Mouse (Mus musculus) embryonic facial prominence, embryonic 12.5 days (tissue): ENCODE results near the gene Lhx8. TPM values are rescaled to one million over a fixed set of nuclear protein-coding genes. Genes with fewer than 3 reads are reported as not detected.

Source experiments
- ATAC-seq: fragments of 200-750 bp; cut with Nextera tagmentation; 2 replicates; pipeline ENCODE4 v1.8.0; 2017; ENCODE audit not compliant: insufficient number of reproducible peaks, insufficient read depth, low FRiP score, low TSS enrichment
- H3K27ac ChIP-seq: fragments of 300-500 bp; sonication (generic); 2 replicates; pipeline ENCODE4 v1.5.1; 2016; ENCODE audit warnings: mild to moderate bottlenecking
- H3K27me3 ChIP-seq: fragments of 300-500 bp; sonication (generic); 2 replicates; pipeline ENCODE4 v1.6.1; 2016; ENCODE audit warnings: mild to moderate bottlenecking, moderate library complexity
- H3K36me3 ChIP-seq: fragments of 300-500 bp; sonication (generic); 2 replicates; pipeline ENCODE4 v1.6.1; 2016; ENCODE audit warnings: mild to moderate bottlenecking
- H3K4me1 ChIP-seq: fragments of 300-500 bp; sonication (generic); 2 replicates; pipeline ENCODE4 v1.6.1; 2016
- H3K4me2 ChIP-seq: fragments of 300-500 bp; sonication (generic); replicated peaks from 2 replicates; pipeline ENCODE4 v1.6.1; 2016; ENCODE audit warnings: mild to moderate bottlenecking, moderate library complexity
- H3K4me3 ChIP-seq: fragments of 300-500 bp; sonication (generic); 2 replicates; pipeline ENCODE4 v1.5.1; 2016; ENCODE audit warnings: mild to moderate bottlenecking
- H3K9ac ChIP-seq: fragments of 300-500 bp; sonication (generic); 2 replicates; pipeline ENCODE4 v1.6.1; 2016; ENCODE audit warnings: mild to moderate bottlenecking, moderate library complexity
- H3K9me3 ChIP-seq: fragments of 300-500 bp; sonication (generic); 2 replicates; pipeline ENCODE4 v1.6.1; 2016; ENCODE audit warnings: mild to moderate bottlenecking, moderate library complexity
- WGBS: fragments of 180-500 bp; shearing (Covaris S2); methylation state at CpG from one replicate; pipeline ENCODE4 v1.1.7; 2016; 5-methylcytosine and 5-hydroxymethylcytosine counted together
- polyA plus RNA-seq: library from polyadenylated mRNA; unstranded; fragments of >200 nt; fragmentation: Nextera tagmentation; extraction: Ambion mirVana; gene quantifications from 2 replicates; pipeline ENCODE4 v1.2.1, GENCODE M21; 2016

The Lhx8 gene
- polyA plus RNA-seq, 1 experiment from 2014 or later, result 60.9 TPM

GRCm38 (mm10) chr3:154305163-154305884 is 25.1 kb downstream of the Lhx8 start:
- ATAC-seq, result no peak
- Histone ChIP-seq H3K4me1 (peaks cover 13% of the 10 kb centered on the region; the same call in 1 of the 2 replicates), H3K4me2 (0 out of 2 replicates have a peak overlapping the region, but pooled peaks have one; percentile 16), H3K27me3 (no peaks in the 10 kb centered on the region), H3K9ac (no peak overlapping the region), H3K9me3 (no peaks in the 10 kb centered on the region), H3K27ac (peak overlapping the region; percentile 54; the same call in 1 of the 2 replicates), H3K36me3 (peaks cover 6% of the 10 kb centered on the region; the same call in 1 of the 2 replicates), H3K4me3 (no peak overlapping the region)
- 49% methylated on average over 16 of the region's 16 CpGs for WGBS

GRCm38 (mm10) chr3:154301102-154301501 is 29.4 kb downstream of the Lhx8 start:
- Histone ChIP-seq H3K27ac (no peak overlapping the region), H3K4me2 (no peak overlapping the region), H3K9ac (no peak overlapping the region), H3K36me3 (no peaks in the 10 kb centered on the region), H3K4me1 (peaks cover 13% of the 10 kb centered on the region; the same call in 1 of the 2 replicates), H3K27me3 (no peaks in the 10 kb centered on the region), H3K9me3 (no peaks in the 10 kb centered on the region), H3K4me3 (no peak overlapping the region)
- no peak for ATAC-seq
- WGBS, result 91% methylated on average over 4 of the region's 4 CpGs

- no peak for ATAC-seq
- Histone ChIP-seq H3K27me3 (no peaks in the 10 kb centered on the region), H3K4me3 (no peak overlapping the region), H3K4me2 (no peak overlapping the region), H3K9me3 (no peaks in the 10 kb centered on the region), H3K9ac (no peak overlapping the region), H3K4me1 (peaks cover 5% of the 10 kb centered on the region; the same call in 1 of the 2 replicates), H3K36me3 (no peaks in the 10 kb centered on the region), H3K27ac (no peak overlapping the region)
- 87% methylated on average over 9 of the region's 9 CpGs for WGBS
Measured at GRCm38 (mm10) chr3:154300006-154300405, 30.5 kb downstream of the Lhx8 start.

- no peak overlapping the region for H3K9ac ChIP-seq
- no peak overlapping the region for H3K27ac ChIP-seq
- H3K27me3 ChIP-seq, result no peaks in the 10 kb centered on the region
- no peaks in the 10 kb centered on the region for H3K36me3 ChIP-seq
- H3K9me3 ChIP-seq, result no peaks in the 10 kb centered on the region
- H3K4me2 ChIP-seq, result no peak overlapping the region
- ATAC-seq, result no peak
- no peak overlapping the region for H3K4me3 ChIP-seq
- no peaks in the 10 kb centered on the region for H3K4me1 ChIP-seq
Measured at GRCm38 (mm10) chr3:154298490-154298889, 32.0 kb downstream of the Lhx8 start.

- Histone ChIP-seq H3K4me3 (no peak overlapping the region), H3K27ac (no peak overlapping the region), H3K4me1 (no peaks in the 10 kb centered on the region), H3K9me3 (no peaks in the 10 kb centered on the region), H3K36me3 (no peaks in the 10 kb centered on the region), H3K27me3 (no peaks in the 10 kb centered on the region), H3K9ac (no peak overlapping the region), H3K4me2 (no peak overlapping the region)
- 63% methylated on average over 6 of the region's 6 CpGs for WGBS
- no peak for ATAC-seq
Measured at GRCm38 (mm10) chr3:154297499-154297898, 33.0 kb downstream of the Lhx8 start.

GRCm38 (mm10) chr3:154294924-154295834 is 35.3 kb downstream of the Lhx8 start:
- Histone ChIP-seq H3K9me3 (no peaks in the 10 kb centered on the region), H3K4me3 (no peak overlapping the region), H3K27me3 (no peaks in the 10 kb centered on the region), H3K36me3 (no peaks in the 10 kb centered on the region), H3K27ac (no peak overlapping the region), H3K4me1 (no peaks in the 10 kb centered on the region), H3K9ac (no peak overlapping the region), H3K4me2 (no peak overlapping the region)
- no peak for ATAC-seq
- WGBS, result 93% methylated on average over 17 of the region's 17 CpGs

GRCm38 (mm10) chr3:154293839-154294490 is 36.5 kb downstream of the Lhx8 start:
- no peak for ATAC-seq
- no peaks in the 10 kb centered on the region for H3K9me3 ChIP-seq
- no peaks in the 10 kb centered on the region for H3K4me1 ChIP-seq
- H3K4me2 ChIP-seq, result no peak overlapping the region
- no peaks in the 10 kb centered on the region for H3K36me3 ChIP-seq
- H3K27ac ChIP-seq, result no peak overlapping the region
- WGBS, result 73% methylated on average over 9 of the region's 9 CpGs
- H3K4me3 ChIP-seq, result no peak overlapping the region
- no peaks in the 10 kb centered on the region for H3K27me3 ChIP-seq
- no peak overlapping the region for H3K9ac ChIP-seq

- Histone ChIP-seq H3K36me3 (no peaks in the 10 kb centered on the region), H3K4me3 (no peak overlapping the region), H3K9ac (no peak overlapping the region), H3K4me1 (0 out of 2 replicates have a peak, but pooled peaks cover 4% of the 10 kb centered on the region), H3K27me3 (0 out of 2 replicates have a peak, but pooled peaks cover 3% of the 10 kb centered on the region), H3K4me2 (no peak overlapping the region), H3K27ac (no peak overlapping the region), H3K9me3 (no peaks in the 10 kb centered on the region)
- ATAC-seq, result no peak
- WGBS, result 77% methylated on average over 5 of the region's 5 CpGs
Measured at GRCm38 (mm10) chr3:154292126-154292525, 38.3 kb downstream of the Lhx8 start.

- 0 out of 2 replicates have a peak, but pooled peaks cover 3% of the 10 kb centered on the region for H3K27me3 ChIP-seq
- WGBS, result 70% methylated on average over 2 of the region's 2 CpGs
- no peak overlapping the region for H3K4me2 ChIP-seq
- H3K4me3 ChIP-seq, result no peak overlapping the region
- no peaks in the 10 kb centered on the region for H3K36me3 ChIP-seq
- H3K9ac ChIP-seq, result no peak overlapping the region
- H3K27ac ChIP-seq, result no peak overlapping the region
- no peaks in the 10 kb centered on the region for H3K9me3 ChIP-seq
- 0 out of 2 replicates have a peak, but pooled peaks cover 4% of the 10 kb centered on the region for H3K4me1 ChIP-seq
- no peak for ATAC-seq
Measured at GRCm38 (mm10) chr3:154290351-154290750, 40.1 kb downstream of the Lhx8 start.

GRCm38 (mm10) chr3:154288429-154289069 is 41.9 kb downstream of the Lhx8 start:
- Histone ChIP-seq H3K36me3 (no peaks in the 10 kb centered on the region), H3K9ac (no peak overlapping the region), H3K4me2 (no peak overlapping the region), H3K4me1 (0 out of 2 replicates have a peak, but pooled peaks cover 4% of the 10 kb centered on the region), H3K27ac (no peak overlapping the region), H3K27me3 (0 out of 2 replicates have a peak, but pooled peaks cover 3% of the 10 kb centered on the region), H3K4me3 (no peak overlapping the region), H3K9me3 (no peaks in the 10 kb centered on the region)
- 79% methylated on average over 4 of the region's 4 CpGs for WGBS
- no peak for ATAC-seq

GRCm38 (mm10) chr3:154287217-154287616 is 43.2 kb downstream of the Lhx8 start:
- 0 out of 2 replicates have a peak, but pooled peaks cover 4% of the 10 kb centered on the region for H3K4me1 ChIP-seq
- H3K4me2 ChIP-seq, result no peak overlapping the region
- no peaks in the 10 kb centered on the region for H3K9me3 ChIP-seq
- ATAC-seq, result no peak
- H3K36me3 ChIP-seq, result no peaks in the 10 kb centered on the region
- H3K4me3 ChIP-seq, result no peak overlapping the region
- 0 out of 2 replicates have a peak, but pooled peaks cover 3% of the 10 kb centered on the region for H3K27me3 ChIP-seq
- no peak overlapping the region for H3K9ac ChIP-seq
- WGBS, result 45% methylated on average over 2 of the region's 2 CpGs
- no peak overlapping the region for H3K27ac ChIP-seq
